Mouse (Mus musculus) 3T3-L1 (cell line): ENCODE results near the gene Pcnx.

Experiments
- DNase-seq: peaks from one replicate; pipeline ENCODE4 v3.0.0-alpha.2; 2015; ENCODE audit warnings: low read depth, low spot score

Pcnx gene

GRCm38 (mm10) chr12:81853543-81853942 lies 6.3 kb upstream of the Pcnx start:
- DNase-seq, result no peak

GRCm38 (mm10) chr12:81855031-81855430 lies 4.8 kb upstream of the Pcnx start:
- DNase-seq, result no peak

GRCm38 (mm10) chr12:81856696-81857095 lies 3.1 kb upstream of the Pcnx start:
- no peak for DNase-seq

GRCm38 (mm10) chr12:81857251-81857650 lies 2.6 kb upstream of the Pcnx start:
- DNase-seq, result peak; percentile 65

GRCm38 (mm10) chr12:81857978-81858569 lies 1.7 kb upstream of the Pcnx start:
- no peak for DNase-seq

GRCm38 (mm10) chr12:81860308-81861181 lies 722 bp downstream of the Pcnx start:
- DNase-seq, result peak; percentile 67

- peak; percentile 19 for DNase-seq
Observed at GRCm38 (mm10) chr12:81861199-81862085, 1.6 kb downstream of the Pcnx start.

- DNase-seq, result no peak
Observed at GRCm38 (mm10) chr12:81862351-81862802, 2.6 kb downstream of the Pcnx start.

- no peak for DNase-seq
Observed at GRCm38 (mm10) chr12:81863949-81864348, 4.1 kb downstream of the Pcnx start.

- DNase-seq, result no peak
Observed at GRCm38 (mm10) chr12:81865183-81865582, 5.4 kb downstream of the Pcnx start.

- DNase-seq, result no peak
Observed at GRCm38 (mm10) chr12:81867316-81867715, 7.5 kb downstream of the Pcnx start.

- no peak for DNase-seq
Observed at GRCm38 (mm10) chr12:81869205-81869940, 9.6 kb downstream of the Pcnx start.

GRCm38 (mm10) chr12:81873345-81873744 lies 13.5 kb downstream of the Pcnx start:
- DNase-seq, result no peak

GRCm38 (mm10) chr12:81880161-81880560 lies 20.3 kb downstream of the Pcnx start:
- DNase-seq, result no peak

GRCm38 (mm10) chr12:81883255-81884106 lies 23.7 kb downstream of the Pcnx start:
- no peak for DNase-seq

- no peak for DNase-seq
Observed at GRCm38 (mm10) chr12:81884107-81884398, 24.2 kb downstream of the Pcnx start.

- no peak for DNase-seq
Observed at GRCm38 (mm10) chr12:81884983-81885382, 25.2 kb downstream of the Pcnx start.

- DNase-seq, result no peak
Observed at GRCm38 (mm10) chr12:81885982-81886381, 26.2 kb downstream of the Pcnx start.

GRCm38 (mm10) chr12:81888954-81889353 lies 29.1 kb downstream of the Pcnx start:
- DNase-seq, result no peak

- peak; percentile 16 for DNase-seq
Observed at GRCm38 (mm10) chr12:81891946-81892345, 32.1 kb downstream of the Pcnx start.

GRCm38 (mm10) chr12:81894311-81894710 lies 34.5 kb downstream of the Pcnx start:
- no peak for DNase-seq
